Mouse (Mus musculus) cerebellum, adult 2 months (tissue): ENCODE results near the gene Olfr467.
"Not testable (repeated sequence)": the region's sequence is repeated elsewhere in the genome, so short reads cannot be mapped to it uniquely, and the experiment has no call there.

Source experiments
- CTCF ChIP-seq: fragments of 200-500 bp; IDR thresholded peaks from 2 replicates; pipeline ENCODE4 v1.5.1; 2011; ENCODE audit warnings: low read depth, mild to moderate bottlenecking, control low read depth, low read length, moderate library complexity, borderline replicate concordance; ENCODE audit not compliant: insufficient read depth
- POLR2A ChIP-seq: fragments of 200-500 bp; IDR thresholded peaks from 2 replicates; pipeline ENCODE4 v1.6.1; 2011; ENCODE audit warnings: low read length, control low read depth, borderline replicate concordance; ENCODE audit not compliant: insufficient read depth

- TF ChIP-seq POLR2A, CTCF: not testable (repeated sequence)
Observed at GRCm38 (mm10) chr7:107825441-107825840, 13.4 kb downstream of the Olfr467 start, which contains the start of gene Olfr469.
